Mouse (Mus musculus) forebrain, embryonic 12.5 days (tissue): ENCODE data around the gene Desi1. TPM values are rescaled to one million over a fixed set of nuclear protein-coding genes. Genes with fewer than 3 reads are reported as not detected.
"Not testable (repeated sequence)": the region's sequence is repeated elsewhere in the genome, so short reads cannot be mapped to it uniquely, and the experiment has no call there.

ENCODE experiments used
- ATAC-seq: fragments of 200-750 bp; cut with Nextera tagmentation; 2 replicates; pipeline ENCODE4 v1.8.0; 2017; ENCODE audit warnings: moderate TSS enrichment; ENCODE audit not compliant: low FRiP score
- H3K27ac ChIP-seq: fragments of 300-500 bp; sonication (generic); 2 replicates; pipeline ENCODE4 v1.5.1; 2016; ENCODE audit warnings: mild to moderate bottlenecking
- H3K27me3 ChIP-seq: fragments of 300-500 bp; sonication (generic); 2 replicates; pipeline ENCODE4 v1.6.1; 2016; ENCODE audit warnings: mild to moderate bottlenecking
- H3K36me3 ChIP-seq: fragments of 300-500 bp; sonication (generic); replicated peaks from 2 replicates; pipeline ENCODE4 v1.6.1; 2016; ENCODE audit warnings: mild to moderate bottlenecking
- H3K4me1 ChIP-seq: fragments of 300-500 bp; sonication (generic); 2 replicates; pipeline ENCODE4 v1.6.1; 2016
- H3K4me2 ChIP-seq: fragments of 300-500 bp; sonication (generic); 2 replicates; pipeline ENCODE4 v1.6.1; 2016; ENCODE audit warnings: mild to moderate bottlenecking, moderate library complexity
- H3K4me3 ChIP-seq: fragments of 300-500 bp; sonication (generic); replicated peaks from 2 replicates; pipeline ENCODE4 v1.5.1; 2016; ENCODE audit warnings: mild to moderate bottlenecking
- H3K9ac ChIP-seq: fragments of 300-500 bp; sonication (generic); 2 replicates; pipeline ENCODE4 v1.6.1; 2016; ENCODE audit warnings: mild to moderate bottlenecking
- H3K9me3 ChIP-seq: fragments of 300-500 bp; sonication (generic); 2 replicates; pipeline ENCODE4 v1.6.1; 2016
- WGBS: fragments of 180-500 bp; shearing (Covaris S2); methylation state at CpG from one replicate; pipeline ENCODE4 v1.1.7; 2016; 5-methylcytosine and 5-hydroxymethylcytosine counted together
- polyA plus RNA-seq: library from polyadenylated mRNA; unstranded; fragments of >200 nt; fragmentation: Nextera tagmentation; extraction: Ambion mirVana; gene quantifications from 2 replicates; pipeline ENCODE4 v1.2.1, GENCODE M21; 2016

Desi1 gene
- polyA plus RNA-seq, 1 experiment from 2014 or later: 39.2 TPM

DNA sequence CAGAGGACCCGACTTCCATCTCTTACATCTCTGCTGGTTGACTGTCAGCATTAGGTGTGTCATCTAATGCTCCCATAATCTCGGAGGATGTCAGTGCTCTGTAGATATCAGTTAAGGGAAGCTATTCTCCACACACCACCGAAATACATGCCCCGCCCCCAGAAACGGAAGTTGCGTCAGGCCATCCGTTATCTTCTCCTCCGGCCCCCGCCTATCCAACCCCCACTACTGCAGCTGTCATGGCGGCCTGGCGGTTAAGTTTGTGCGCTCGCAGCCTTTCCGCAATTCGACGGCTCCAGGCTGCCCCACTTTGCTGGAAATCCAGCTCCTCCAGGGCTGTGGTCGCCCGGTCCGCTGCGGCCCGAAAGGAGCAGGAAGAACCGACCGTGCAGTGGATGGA is 53.3 kb downstream of the Desi1 start, which contains the start of gene 1700029P11Rik:
TSS of gene 1700029P11Rik (plus strand) at position 220 of the 400 bp plus-strand sequence.
- Histone ChIP-seq H3K4me3 (no peak within 1 kb of the TSS), H3K9ac (no peak within 1 kb of the TSS), H3K4me1 (peaks cover 6% of the 10 kb centered on the region), H3K4me2 (no peak within 1 kb of the TSS), H3K9me3 (no peaks in the 10 kb centered on the region), H3K27me3 (no peaks in the 10 kb centered on the region), H3K27ac (no peak within 1 kb of the TSS), H3K36me3 (no peaks in the 10 kb centered on the region)
- WGBS: 95% methylated on average over 23 of the region's 23 CpGs
- no peak for ATAC-seq

GRCm38 (mm10) chr15:81975156-81975555 is 58.5 kb downstream of the Desi1 start:
- H3K4me1 ChIP-seq, H3K4me2 ChIP-seq, H3K27ac ChIP-seq, H3K4me3 ChIP-seq, H3K36me3 ChIP-seq, H3K9ac ChIP-seq, H3K9me3 ChIP-seq, ATAC-seq, H3K27me3 ChIP-seq: not testable (repeated sequence)
- 92% methylated on average over 8 of the region's 8 CpGs for WGBS

- not testable (repeated sequence) for H3K4me3 ChIP-seq, H3K4me2 ChIP-seq, H3K36me3 ChIP-seq, H3K9ac ChIP-seq, H3K27ac ChIP-seq, ATAC-seq, H3K4me1 ChIP-seq, H3K9me3 ChIP-seq, H3K27me3 ChIP-seq
- 76% methylated on average over 4 of the region's 4 CpGs for WGBS
These were observed 63.2 kb downstream of the Desi1 start for GRCm38 (mm10) chr15:81970498-81970897.

DNA sequence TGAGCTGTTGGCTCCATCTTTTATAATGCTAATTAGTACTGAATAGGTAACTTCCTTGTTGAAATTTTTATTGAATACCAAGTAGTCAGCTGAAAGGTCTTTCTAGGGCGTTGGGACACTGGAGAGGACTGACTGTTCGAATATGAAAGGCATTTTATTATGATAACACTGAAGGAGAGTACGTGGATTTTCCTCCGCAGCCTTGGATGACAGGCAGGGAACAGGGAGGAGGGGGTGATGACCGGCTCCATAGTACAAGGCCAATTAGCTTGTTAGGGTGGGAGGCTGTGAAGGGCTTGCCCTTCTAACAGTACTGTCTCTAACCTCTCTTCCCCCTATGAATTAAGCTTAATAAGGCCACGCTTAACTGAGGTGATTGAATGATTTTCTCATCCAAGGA is 64.0 kb downstream of the Desi1 start:
- WGBS: 44% methylated on average over 6 of the region's 6 CpGs
- not testable (repeated sequence) for H3K27me3 ChIP-seq, H3K4me3 ChIP-seq, H3K9me3 ChIP-seq, H3K36me3 ChIP-seq, H3K27ac ChIP-seq, H3K4me1 ChIP-seq, ATAC-seq, H3K4me2 ChIP-seq, H3K9ac ChIP-seq

DNA sequence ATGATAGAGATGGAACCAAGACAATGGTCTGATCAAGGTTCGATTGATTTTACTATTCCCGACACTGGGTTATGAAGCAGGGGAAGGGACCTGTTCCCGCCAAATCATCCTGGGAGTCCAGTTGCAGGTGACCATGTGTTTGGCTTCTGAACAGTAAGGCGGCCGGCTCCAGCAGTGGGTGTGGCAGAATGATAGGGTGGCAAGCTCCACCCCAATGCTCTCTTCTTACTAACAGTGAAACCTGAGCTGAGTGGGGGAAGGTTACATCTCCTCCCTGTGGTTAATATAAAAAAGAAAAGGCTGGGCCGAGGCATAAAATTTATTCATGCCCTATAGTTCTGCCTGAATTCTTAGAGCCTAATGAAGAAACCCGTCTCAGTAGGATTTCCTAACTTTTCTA is 64.5 kb downstream of the Desi1 start:
- Histone ChIP-seq H3K27ac (no peak overlapping the region), H3K4me2 (no peak overlapping the region)
- WGBS: 64% methylated on average over 7 of the region's 7 CpGs

GRCm38 (mm10) chr15:81968447-81968846 is 65.2 kb downstream of the Desi1 start:
- no peak for ATAC-seq
- Histone ChIP-seq H3K4me3 (no peak overlapping the region), H3K4me1 (no peaks in the 10 kb centered on the region), H3K9me3 (peaks cover 3% of the 10 kb centered on the region; the same call in 1 of the 2 replicates), H3K9ac (no peak overlapping the region), H3K27ac (no peak overlapping the region), H3K4me2 (no peak overlapping the region), H3K27me3 (no peaks in the 10 kb centered on the region), H3K36me3 (no peaks in the 10 kb centered on the region)
- 80% methylated on average over 2 of the region's 2 CpGs for WGBS

More for the DNA sequence above, 64.5 kb downstream of the Desi1 start:
- H3K9ac ChIP-seq: no peak overlapping the region
- H3K9me3 ChIP-seq: peaks cover 3% of the 10 kb centered on the region; the same call in 1 of the 2 replicates
- H3K4me3 ChIP-seq: no peak overlapping the region
- no peaks in the 10 kb centered on the region for H3K27me3 ChIP-seq
- no peaks in the 10 kb centered on the region for H3K4me1 ChIP-seq
- ATAC-seq: no peak
- no peaks in the 10 kb centered on the region for H3K36me3 ChIP-seq

- Histone ChIP-seq H3K9me3 (peaks cover 3% of the 10 kb centered on the region; the same call in 1 of the 2 replicates), H3K9ac (no peak overlapping the region), H3K4me2 (no peak overlapping the region), H3K27ac (no peak overlapping the region), H3K36me3 (no peaks in the 10 kb centered on the region), H3K4me3 (no peak overlapping the region), H3K4me1 (no peaks in the 10 kb centered on the region), H3K27me3 (no peaks in the 10 kb centered on the region)
- no peak for ATAC-seq
- WGBS: 90% methylated on average over 5 of the region's 5 CpGs
These were observed 65.8 kb downstream of the Desi1 start for GRCm38 (mm10) chr15:81967821-81968220.

GRCm38 (mm10) chr15:81966062-81966829 is 67.4 kb downstream of the Desi1 start:
- ATAC-seq: no peak
- Histone ChIP-seq H3K36me3 (no peaks in the 10 kb centered on the region), H3K9ac (no peak overlapping the region), H3K4me1 (no peaks in the 10 kb centered on the region), H3K27me3 (no peaks in the 10 kb centered on the region), H3K4me3 (no peak overlapping the region), H3K9me3 (no peaks in the 10 kb centered on the region), H3K27ac (no peak overlapping the region), H3K4me2 (no peak overlapping the region)
- WGBS: 82% methylated on average over 13 of the region's 14 CpGs

DNA sequence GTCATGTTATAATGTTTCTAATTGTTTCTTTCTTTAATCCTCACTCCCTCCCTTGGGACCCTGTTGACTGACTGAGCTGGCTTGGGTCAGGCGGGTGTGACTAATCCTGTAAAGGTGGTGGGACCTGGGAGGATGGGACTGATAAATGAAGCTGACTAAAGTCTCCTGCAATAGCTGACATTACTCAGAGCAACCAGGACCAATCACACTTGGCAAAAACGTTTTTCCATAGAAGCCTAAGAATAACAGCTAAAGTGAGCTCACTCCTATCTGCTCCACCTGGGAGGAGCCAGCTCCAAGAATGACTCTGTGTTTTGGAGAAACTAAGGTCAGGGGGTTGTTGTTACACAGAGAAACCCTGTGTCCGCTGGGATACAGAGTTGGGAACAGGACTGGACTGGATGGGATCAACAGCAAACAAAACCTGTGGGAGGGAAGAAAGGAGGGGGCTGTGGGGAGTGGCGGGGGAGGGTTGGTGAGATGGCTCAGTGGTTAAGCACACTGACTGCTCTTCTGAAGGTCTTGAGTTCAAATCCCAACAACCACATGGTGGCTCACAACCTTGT is 68.6 kb downstream of the Desi1 start:
- peaks cover 3% of the 10 kb centered on the region; the same call in 1 of the 2 replicates for H3K4me1 ChIP-seq
- no peak for ATAC-seq
- WGBS: 58% methylated on average over 4 of the region's 4 CpGs
- H3K4me3 ChIP-seq: no peak overlapping the region
- no peak overlapping the region for H3K4me2 ChIP-seq
- no peaks in the 10 kb centered on the region for H3K36me3 ChIP-seq
- no peaks in the 10 kb centered on the region for H3K9me3 ChIP-seq
- no peak overlapping the region for H3K27ac ChIP-seq
- no peaks in the 10 kb centered on the region for H3K27me3 ChIP-seq
- no peak overlapping the region for H3K9ac ChIP-seq

- Histone ChIP-seq H3K9me3 (no peaks in the 10 kb centered on the region), H3K36me3 (no peaks in the 10 kb centered on the region), H3K4me3 (no peak overlapping the region), H3K4me1 (peaks cover 3% of the 10 kb centered on the region; the same call in 1 of the 2 replicates), H3K27ac (no peak overlapping the region), H3K9ac (no peak overlapping the region), H3K4me2 (no peak overlapping the region), H3K27me3 (no peaks in the 10 kb centered on the region)
- no peak for ATAC-seq
- WGBS: 84% methylated on average over 1 of the region's 1 CpGs
These were observed 69.4 kb downstream of the Desi1 start for GRCm38 (mm10) chr15:81964262-81964661.

DNA sequence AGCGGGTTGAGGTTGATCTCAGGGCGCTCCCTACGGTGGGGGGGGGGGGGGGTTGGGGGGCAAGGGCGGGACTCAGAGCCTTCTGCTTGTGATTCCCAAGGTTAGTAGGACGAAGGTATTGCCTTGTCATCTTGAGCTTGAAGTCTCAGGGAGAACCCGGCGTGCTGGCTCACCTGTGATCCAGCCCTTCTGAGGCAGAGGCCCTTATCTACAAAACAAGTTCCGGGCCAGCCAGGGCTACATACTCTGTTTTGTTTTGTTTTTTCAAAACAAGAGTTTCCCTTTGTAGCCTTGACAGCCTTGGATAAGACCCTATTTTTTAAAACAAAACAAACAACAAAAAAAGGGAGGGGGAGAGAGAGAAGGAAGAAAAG is 72.6 kb downstream of the Desi1 start:
- Histone ChIP-seq H3K27me3 (no peaks in the 10 kb centered on the region), H3K9me3 (no peaks in the 10 kb centered on the region), H3K4me1 (peaks cover 3% of the 10 kb centered on the region; the same call in 1 of the 2 replicates), H3K4me2 (peak overlapping the region; percentile 94), H3K36me3 (no peaks in the 10 kb centered on the region), H3K9ac (no peak overlapping the region), H3K27ac (no peak overlapping the region), H3K4me3 (peak overlapping the region; percentile 56)
- no peak for ATAC-seq
- 4% methylated on average over 7 of the region's 8 CpGs for WGBS

DNA sequence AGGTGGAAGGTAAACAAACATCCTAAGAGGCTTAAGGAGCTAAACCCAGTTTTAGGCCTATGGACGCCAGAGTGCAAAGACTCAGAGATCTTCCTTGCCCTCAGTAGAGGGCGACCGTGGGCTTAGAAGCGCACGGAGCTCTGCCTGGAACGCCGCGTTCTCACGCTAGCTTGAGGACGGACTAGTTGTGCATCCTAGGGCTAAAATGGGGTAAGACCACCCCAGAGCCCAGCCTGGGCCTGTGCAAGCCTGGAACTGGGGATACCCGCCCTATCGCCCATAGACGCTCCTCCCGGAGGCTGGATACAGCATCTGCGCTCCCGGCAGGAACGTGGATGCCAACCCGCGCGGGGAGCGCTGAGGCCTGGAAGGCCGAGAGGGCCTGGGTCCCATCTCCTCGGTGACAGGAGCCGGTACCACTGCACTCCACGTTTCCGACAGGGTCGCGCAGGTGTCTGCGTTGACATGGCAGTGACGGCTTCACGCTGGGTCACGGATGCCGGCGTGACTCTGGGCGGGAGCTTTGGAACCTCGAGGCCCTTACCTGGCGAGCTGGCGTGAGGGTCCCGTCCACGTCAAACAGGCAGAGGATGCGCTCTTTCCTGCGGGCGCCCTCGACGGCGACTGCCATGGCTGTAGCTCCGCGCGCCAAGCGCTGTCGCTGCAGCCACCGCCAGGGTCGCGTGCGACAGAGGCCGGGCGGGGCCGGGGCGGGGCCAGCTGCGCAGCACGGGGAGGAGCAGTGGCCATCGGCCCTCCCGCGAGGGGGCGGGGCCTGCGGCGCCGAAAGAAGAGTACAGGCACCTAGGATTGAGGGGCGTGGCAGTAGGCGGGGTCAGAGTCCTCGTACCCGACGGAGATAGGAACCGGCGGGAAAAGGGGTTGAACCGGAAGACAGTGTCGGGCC is 73.2 kb downstream of the Desi1 start, which contains the start of gene Pmm1:
TSS of gene Pmm1 (minus strand) at position 760 of the 907 bp plus-strand sequence.
- WGBS: under 1% methylated on average over 68 of the region's 77 CpGs
- Histone ChIP-seq H3K27me3 (no peaks in the 10 kb centered on the region), H3K36me3 (peaks cover 2% of the 10 kb centered on the region), H3K27ac (peak within 1 kb of the TSS; percentile 81), H3K9ac (peak within 1 kb of the TSS; percentile 72), H3K4me1 (peaks cover 3% of the 10 kb centered on the region; the same call in 1 of the 2 replicates), H3K4me3 (peak within 1 kb of the TSS; percentile 56), H3K9me3 (no peaks in the 10 kb centered on the region), H3K4me2 (peak within 1 kb of the TSS; percentile 94)
- peak; percentile 98 for ATAC-seq
